Mouse (Mus musculus) mouse embryonic stem cell (cell line): ENCODE data around the gene Sac3d1.

Experiments used
- in situ Hi-C, 2 experiments: fragments of 300-500 bp; cut with MboI; formaldehyde crosslinking; loops; 1 replicate in 1 of 2; 3 replicates in 1 of 2; pipeline ENCODE4 v1.14.3; 2019 to 2020; ENCODE audit warnings: low sequenced_read_pairs in 2 of 2, low pct_unique_long_range_greater_than_20kb in 1 of 2, mixed read lengths in 1 of 2; ENCODE audit not compliant: unreplicated experiment in 1 of 2

Gene Sac3d1

DNA sequence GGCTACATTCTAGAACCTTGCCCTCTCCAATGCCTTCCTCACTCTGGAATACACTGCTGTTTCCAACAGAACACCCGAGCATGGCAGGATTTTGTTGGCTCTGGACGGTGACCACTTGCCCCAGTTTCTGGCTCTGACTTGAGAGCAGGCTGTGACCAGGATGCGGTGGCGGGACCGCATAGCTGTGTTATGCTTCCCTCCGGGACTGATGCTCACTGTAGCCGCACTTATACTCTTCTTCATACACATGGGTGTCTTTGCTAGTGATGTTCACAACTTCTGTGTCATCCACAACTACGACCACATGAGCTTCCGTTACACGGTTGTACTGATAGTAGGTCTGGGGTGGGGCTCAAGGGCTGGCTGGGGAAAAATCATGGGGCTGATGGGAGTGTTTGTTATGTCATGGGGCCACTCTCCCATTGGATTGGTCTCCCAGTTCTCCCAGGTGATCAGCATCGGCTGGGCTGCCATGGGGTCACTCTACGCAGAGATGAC, 38.4 kb downstream of the Sac3d1 start, which contains the start of gene Tmem262:
Tmem262 (plus strand) TSS at position 51 of the 498 bp plus-strand sequence.
- in situ Hi-C loops: no loop called here

DNA sequence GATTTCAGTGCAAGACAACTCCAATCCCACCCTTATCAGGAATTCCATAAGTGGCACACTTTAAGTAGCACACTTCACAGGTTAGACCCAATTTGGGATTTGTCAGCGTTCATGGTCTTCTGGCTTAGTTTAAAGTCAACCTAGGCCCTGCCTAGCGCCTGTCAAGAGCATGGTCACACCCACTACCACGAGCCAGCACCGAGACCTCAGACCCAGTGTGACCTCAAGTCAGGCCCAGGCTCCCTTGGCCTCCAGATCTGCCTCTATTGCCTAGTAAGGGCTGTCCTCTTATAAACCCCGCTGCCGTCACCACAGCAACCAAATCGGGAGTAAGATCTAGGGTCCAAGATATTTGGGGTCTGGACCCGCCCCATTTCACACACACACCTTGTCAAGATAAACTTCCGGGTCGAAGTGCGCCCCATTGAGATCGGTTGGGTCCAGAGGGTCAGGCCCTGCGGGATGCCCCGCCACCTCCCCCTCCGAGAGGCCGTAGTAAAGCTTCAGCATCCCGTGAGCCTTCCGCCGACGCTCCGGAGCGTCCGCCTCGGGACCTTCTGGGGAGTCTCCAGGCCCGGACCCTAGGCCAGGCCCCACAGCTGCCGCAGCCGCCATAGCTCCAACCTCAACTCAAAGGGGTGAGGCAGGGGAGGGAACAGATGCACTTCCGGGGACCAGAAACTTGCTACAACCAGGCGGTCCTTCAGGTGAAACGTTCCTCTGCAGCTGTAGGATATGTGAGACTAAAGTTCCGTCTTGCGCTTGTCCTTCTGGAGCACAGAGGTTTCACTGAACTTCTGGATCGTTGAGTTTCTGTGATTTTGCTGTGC, 41.7 kb downstream of the Sac3d1 start, which contains the start of gene Vps51:
Vps51 (minus strand) TSS at position 668 of the 830 bp plus-strand sequence.
- in situ Hi-C loops: no loop called here

GRCm38 (mm10) chr19:6073889-6074288, 44.6 kb downstream of the Sac3d1 start:
- in situ Hi-C loops: no loop called here

GRCm38 (mm10) chr19:6071261-6071660, 47.2 kb downstream of the Sac3d1 start:
- in situ Hi-C loops: no loop called here

DNA sequence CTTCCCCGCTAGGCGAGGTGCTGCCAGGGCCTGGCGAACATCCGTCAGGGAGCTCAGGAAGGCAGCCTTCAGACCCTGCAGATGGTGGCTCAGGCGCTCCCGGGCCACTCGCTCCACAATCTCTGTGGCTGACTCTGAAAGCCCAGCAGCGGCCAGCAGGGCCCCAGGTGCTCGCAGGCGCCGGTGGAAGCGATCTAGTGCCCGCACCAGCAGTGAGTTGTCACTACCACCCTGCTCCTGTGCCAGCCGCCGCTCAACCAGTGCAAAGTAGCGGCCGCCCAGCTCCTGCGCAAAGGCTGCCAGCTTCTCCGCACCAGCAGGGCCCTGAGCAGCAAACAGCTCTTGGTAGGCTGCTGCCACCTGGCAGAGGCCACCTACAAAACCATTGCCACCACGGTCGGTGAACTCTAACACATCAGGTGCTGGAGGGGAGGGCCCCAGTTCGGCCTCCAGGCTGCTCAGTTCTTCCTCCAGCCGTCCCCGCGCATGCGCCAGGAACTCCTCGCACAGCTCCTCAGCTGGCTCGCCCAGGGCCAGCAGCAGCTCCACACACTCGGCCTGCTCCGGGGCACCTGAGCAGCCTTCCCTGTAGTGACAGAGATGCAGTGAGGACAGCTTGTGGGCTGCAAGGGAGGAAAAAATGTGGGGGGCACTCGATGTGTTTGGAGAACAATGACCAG, 47.7 kb downstream of the Sac3d1 start:
- in situ Hi-C loops: no loop called here

GRCm38 (mm10) chr19:6069851-6070250, 48.6 kb downstream of the Sac3d1 start:
- in situ Hi-C loops: no loop called here

DNA sequence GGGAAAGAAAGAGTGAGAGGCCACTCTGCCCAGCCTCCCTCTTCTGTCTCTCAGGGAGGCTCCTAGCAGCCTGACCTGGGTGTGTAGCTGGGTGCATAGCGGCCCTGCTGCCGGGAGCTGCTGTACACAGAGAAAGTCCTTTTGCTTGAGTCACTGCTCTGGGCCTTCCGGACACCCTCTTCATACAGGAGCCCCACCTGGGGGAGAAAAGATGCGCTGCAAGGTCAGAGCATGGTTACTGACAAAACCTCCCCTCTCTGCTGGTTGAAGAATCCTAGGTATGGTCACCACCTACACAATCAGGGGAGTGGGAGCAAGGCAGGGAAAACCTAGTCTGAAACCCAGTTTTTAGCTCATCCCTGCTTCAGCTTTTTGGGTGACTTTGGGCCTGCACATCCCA, 49.5 kb downstream of the Sac3d1 start:
- in situ Hi-C loops: no loop called here

- in situ Hi-C loops: no loop called here
Observed at GRCm38 (mm10) chr19:6067724-6068415, 50.6 kb downstream of the Sac3d1 start, which contains the start of gene Tm7sf2. TSS of gene Tm7sf2 (minus strand) at chr19:6068373.

DNA sequence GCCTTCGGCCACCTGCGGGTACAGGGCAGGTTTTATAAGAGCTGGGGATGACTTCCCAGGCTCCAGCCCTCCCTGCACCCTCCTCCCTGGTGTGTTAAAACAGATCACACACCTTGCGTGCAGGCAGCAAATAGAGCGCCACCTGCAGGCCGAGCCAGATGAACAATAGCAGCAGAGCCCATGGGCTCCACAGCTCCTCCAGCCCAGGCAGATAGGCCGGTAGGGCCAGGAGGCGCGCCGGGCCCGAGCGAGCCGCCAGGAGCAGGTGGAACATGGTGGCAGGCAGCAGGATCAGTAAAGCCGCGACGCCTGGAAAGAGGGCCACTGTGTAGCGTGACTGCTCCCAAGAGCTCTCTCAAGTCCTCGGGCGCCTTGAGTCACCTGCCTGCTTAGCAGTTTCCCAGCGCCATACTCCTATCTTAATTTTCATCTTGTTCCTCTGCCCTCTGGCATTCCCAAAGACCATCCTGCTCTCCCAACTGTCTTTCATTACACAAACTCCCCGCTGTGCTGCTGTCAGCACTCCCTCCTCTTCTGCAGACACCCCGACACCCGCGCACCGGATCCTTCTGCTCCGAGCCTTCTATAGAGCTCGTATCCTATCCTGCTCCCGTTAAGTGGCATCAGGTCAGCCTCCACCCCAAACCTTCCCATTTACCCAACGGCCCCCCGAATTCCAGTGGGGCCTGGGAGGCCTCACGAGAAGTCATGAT, 51.3 kb downstream of the Sac3d1 start:
- in situ Hi-C loops: no loop called here

DNA sequence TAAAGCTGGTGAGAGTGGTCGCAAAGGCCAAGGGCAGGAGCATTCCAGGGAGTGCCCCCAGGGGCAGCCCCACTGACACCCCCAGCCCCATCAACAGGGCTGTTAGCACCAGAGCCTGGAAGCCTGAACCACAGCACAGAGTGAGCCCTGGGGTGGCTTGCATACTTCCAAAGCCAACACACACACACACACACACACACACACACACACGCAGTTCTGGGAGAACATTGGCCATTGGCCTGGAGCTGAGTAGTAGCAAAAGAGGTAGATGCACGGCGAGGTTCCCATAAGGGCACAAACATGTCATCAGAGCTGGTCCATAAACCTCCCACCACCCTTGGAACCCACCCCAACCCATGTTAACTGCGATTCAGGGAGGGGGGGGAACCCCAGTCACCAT, 51.9 kb downstream of the Sac3d1 start:
- in situ Hi-C loops: no loop called here
